Mouse (Mus musculus) embryonic facial prominence, embryonic 10.5 days (tissue): Measurements from ENCODE around the gene Mip. TPM values are rescaled to one million over a fixed set of nuclear protein-coding genes. Genes with fewer than 3 reads are reported as not detected.
"Not testable (repeated sequence)": the region's sequence is repeated elsewhere in the genome, so short reads cannot be mapped to it uniquely, and the experiment has no call there.

Source experiments
- DNase-seq: peaks from one replicate; pipeline ENCODE4 v3.0.0-alpha.2; 2017; ENCODE audit warnings: low spot score
- H3K27ac ChIP-seq: fragments of 300-500 bp; sonication (generic); replicated peaks from 2 replicates; pipeline ENCODE4 v1.5.1; 2016; ENCODE audit warnings: mild to moderate bottlenecking
- H3K27me3 ChIP-seq: fragments of 300-500 bp; sonication (generic); replicated peaks from 2 replicates; pipeline ENCODE4 v1.6.1; 2016; ENCODE audit warnings: low read depth, mild to moderate bottlenecking; ENCODE audit not compliant: poor library complexity, severe bottlenecking
- H3K36me3 ChIP-seq: fragments of 300-500 bp; sonication (generic); replicated peaks from 2 replicates; pipeline ENCODE4 v1.6.1; 2016; ENCODE audit warnings: mild to moderate bottlenecking, moderate library complexity
- H3K4me1 ChIP-seq: fragments of 300-500 bp; sonication (generic); 2 replicates; pipeline ENCODE4 v1.6.1; 2016
- H3K4me3 ChIP-seq: fragments of 300-500 bp; sonication (generic); 2 replicates; pipeline ENCODE4 v1.5.1; 2016; ENCODE audit warnings: mild to moderate bottlenecking, moderate library complexity
- H3K9me3 ChIP-seq: fragments of 300-500 bp; sonication (generic); 2 replicates; pipeline ENCODE4 v1.6.1; 2016; ENCODE audit warnings: mild to moderate bottlenecking
- WGBS: fragments of 180-500 bp; shearing (Covaris S2); methylation state at CpG from one replicate; pipeline ENCODE4 v1.1.7; 2016; 5-methylcytosine and 5-hydroxymethylcytosine counted together
- polyA plus RNA-seq: library from polyadenylated mRNA; unstranded; fragments of >200 nt; fragmentation: Nextera tagmentation; extraction: Ambion mirVana; gene quantifications from 2 replicates; pipeline ENCODE4 v1.2.1, GENCODE M21; 2016

The Mip gene
- polyA plus RNA-seq, 1 experiment from 2014 or later = not detected

DNA sequence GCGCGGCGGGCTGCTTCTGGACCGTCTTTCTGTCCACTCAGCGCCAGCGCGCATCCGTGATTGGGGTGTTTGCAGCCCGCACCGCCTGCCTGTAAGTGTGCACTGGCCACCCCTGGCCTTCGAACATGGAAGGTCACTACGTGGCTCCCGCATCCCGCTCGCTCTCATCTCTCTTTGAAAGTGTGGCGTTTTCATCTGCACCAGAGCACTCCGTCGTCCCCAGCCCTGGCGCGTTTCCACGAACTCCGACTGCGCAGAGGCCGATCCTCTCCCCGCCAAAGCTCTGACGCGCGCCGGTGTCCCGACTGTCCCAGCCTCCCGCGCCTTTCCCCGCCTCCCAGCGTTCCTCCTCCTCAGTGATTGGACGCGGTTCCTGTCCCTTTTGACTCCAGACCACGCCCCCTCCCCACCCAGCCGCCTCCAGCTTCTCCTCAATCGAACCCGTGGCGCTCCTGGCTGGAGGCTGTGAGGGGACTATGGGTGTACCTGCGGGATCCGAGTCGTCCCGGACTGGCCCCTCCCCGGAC, 31.6 kb upstream of the Mip start, which contains the start of gene Gls2:
Gene Gls2, plus strand, starts transcription at position 434 of the 527 bp plus-strand sequence.
- DNase-seq = peak; percentile 99
- WGBS = under 1% methylated on average over 46 of the region's 46 CpGs
- H3K4me3 ChIP-seq = peak within 1 kb of the TSS; percentile 82
- peaks cover 42% of the 10 kb centered on the region for H3K27me3 ChIP-seq
- H3K27ac ChIP-seq = peak within 1 kb of the TSS; percentile 82
- H3K9me3 ChIP-seq = no peaks in the 10 kb centered on the region
- H3K36me3 ChIP-seq = no peaks in the 10 kb centered on the region
- peaks cover 16% of the 10 kb centered on the region for H3K4me1 ChIP-seq

DNA sequence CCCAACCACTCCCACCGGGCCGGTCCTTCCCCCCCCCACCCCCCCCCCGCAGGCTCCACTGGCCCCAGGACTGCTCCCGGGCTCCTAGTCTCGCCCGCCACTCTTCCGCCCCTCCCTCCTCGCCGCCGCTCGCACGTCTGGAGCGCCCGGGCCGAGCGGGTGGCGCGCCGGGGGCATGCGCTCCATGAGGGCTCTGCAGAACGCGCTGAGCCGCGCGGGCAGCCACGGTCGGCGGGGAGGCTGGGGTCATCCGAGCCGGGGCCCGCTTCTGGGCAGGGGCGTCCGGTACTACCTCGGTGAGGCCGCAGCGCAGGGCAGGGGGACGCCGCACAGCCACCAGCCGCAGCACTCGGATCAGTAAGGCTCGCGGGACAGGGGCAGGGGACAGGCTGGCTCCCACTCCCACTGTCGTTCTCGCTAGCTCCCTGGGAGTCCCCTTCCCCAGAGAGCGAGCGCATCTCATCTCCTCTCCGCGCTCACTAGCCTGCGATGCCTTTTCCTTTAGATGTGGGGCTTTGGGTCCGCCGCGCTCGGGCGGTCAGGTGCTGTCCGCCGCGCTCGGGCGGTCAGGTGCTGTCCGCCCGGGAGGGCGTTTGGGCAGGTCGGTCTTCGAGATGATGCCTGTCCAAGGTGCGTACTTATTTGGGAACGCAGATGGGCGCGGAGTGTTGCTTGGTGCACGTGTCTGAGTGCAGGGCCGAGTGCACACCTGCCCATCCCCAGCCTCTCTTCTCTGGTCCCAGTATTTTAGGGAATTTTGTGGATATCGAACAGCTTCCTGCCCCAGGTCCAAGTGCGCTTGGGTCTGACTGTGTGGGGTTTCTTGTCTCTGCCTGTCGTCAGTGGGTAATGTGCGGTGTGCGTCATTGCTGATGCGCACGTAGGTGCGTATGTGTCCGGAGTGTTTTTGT, 30.8 kb upstream of the Mip start:
- Histone ChIP-seq H3K27ac (peak overlapping the region; percentile 82), H3K36me3 (no peaks in the 10 kb centered on the region), H3K4me3 (peak overlapping the region; percentile 82), H3K27me3 (peaks cover 44% of the 10 kb centered on the region), H3K4me1 (peaks cover 16% of the 10 kb centered on the region), H3K9me3 (no peaks in the 10 kb centered on the region)
- DNase-seq = no peak
- WGBS = under 1% methylated on average over 79 of the region's 79 CpGs

DNA sequence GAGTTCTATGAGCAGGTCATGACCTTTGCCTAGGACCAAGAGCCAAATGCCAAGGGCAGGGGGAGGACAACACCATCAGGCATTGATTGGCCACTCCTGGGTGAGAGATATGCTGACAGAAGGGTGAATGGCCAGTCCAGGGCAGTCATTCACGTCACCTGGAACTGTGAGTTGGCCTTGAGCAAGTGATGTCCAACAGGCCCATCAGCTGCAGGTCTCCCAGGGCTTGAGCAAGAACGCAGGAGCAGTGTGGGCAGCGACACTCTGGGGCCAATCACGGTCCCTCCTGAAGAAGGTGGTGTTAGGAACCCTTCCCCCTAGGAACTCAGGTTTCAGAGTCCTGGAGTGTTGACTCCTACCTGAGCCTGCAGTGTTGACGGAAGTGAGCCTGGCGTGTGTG, 23.8 kb upstream of the Mip start:
- Histone ChIP-seq H3K27ac (no peak overlapping the region), H3K36me3 (peaks cover 8% of the 10 kb centered on the region), H3K4me3 (no peak overlapping the region), H3K4me1 (peaks cover 8% of the 10 kb centered on the region; the same call in 1 of the 2 replicates), H3K9me3 (no peaks in the 10 kb centered on the region), H3K27me3 (peaks cover 11% of the 10 kb centered on the region)
- DNase-seq = no peak
- WGBS = 63% methylated on average over 6 of the region's 6 CpGs

DNA sequence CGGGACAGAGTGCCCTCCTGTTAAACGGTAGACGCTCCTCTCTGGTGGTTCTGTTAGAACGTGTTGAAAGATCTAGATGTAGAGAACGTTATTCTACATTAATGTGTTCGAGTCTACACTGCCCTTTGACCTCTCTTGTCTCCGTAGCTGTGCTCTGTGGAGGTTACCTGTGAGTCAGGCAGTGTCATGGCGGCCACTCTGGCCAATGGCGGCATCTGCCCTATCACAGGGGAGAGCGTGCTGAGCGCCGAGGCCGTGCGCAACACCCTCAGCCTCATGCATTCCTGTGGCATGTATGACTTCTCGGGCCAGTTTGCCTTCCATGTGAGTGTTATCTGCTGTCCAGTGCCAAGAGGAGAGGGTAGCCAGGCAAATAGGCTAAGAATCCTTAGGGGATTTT, 20.7 kb upstream of the Mip start:
- peaks cover 30% of the 10 kb centered on the region for H3K36me3 ChIP-seq
- WGBS = 90% methylated on average over 15 of the region's 15 CpGs
- peaks cover 8% of the 10 kb centered on the region; the same call in 1 of the 2 replicates for H3K4me1 ChIP-seq
- no peak overlapping the region for H3K27ac ChIP-seq
- DNase-seq = no peak
- no peaks in the 10 kb centered on the region for H3K9me3 ChIP-seq
- H3K27me3 ChIP-seq = no peaks in the 10 kb centered on the region
- H3K4me3 ChIP-seq = no peak overlapping the region

DNA sequence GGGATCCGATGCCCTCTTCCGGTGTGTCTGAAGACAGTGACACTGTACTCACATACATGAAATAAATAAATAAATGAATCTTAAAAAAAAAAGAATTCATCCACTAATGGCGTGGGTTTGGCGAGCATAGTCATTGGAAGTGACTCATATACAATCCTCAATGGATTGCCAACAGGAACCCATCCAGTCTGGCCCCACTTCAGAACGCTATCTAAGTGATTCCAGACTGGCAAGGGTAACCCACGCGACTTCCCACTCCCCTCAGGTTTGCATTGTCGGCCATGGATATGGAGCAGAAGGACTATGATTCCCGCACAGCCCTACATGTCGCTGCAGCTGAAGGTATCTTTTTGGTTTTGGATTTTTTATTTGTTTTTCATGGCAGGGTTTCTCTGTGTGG, 17.3 kb upstream of the Mip start:
- WGBS = 94% methylated on average over 10 of the region's 10 CpGs
- Histone ChIP-seq H3K27me3 (peaks cover 4% of the 10 kb centered on the region), H3K36me3 (peaks cover 35% of the 10 kb centered on the region), H3K4me3 (no peak overlapping the region), H3K27ac (no peak overlapping the region), H3K9me3 (no peaks in the 10 kb centered on the region), H3K4me1 (peaks cover 17% of the 10 kb centered on the region)
- DNase-seq = no peak

DNA sequence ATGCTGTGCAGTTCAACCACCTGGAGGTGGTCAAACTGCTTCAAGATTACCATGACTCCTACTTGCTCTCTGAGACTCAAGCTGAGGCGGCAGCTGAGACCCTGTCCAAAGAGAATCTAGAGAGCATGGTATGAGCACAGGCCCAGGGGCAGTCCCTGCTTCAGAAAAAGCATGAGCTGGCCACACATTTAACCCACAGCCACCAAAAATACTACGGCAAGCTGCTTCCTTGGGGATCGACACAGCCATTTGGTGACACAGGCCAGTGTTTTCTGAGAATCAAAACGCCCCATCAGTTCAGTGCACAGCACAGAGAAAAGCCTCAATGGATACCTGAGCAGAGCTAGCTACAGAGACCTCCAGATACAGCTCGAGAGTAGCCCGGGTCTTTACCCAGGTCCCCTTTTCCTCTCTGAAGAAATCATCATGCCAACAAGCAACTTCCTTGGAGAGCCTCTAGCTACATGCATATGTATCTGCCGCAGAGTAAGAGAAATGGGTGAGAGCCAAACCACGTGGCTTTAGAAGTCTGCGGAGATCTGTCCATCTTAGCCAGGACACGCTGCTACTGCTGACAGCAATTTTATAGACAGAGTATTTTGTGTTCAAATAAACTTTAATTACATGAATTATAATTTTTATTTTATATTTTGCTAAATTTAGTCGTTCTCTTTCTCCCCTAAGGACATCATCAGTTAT, 16.2 kb upstream of the Mip start:
- no peak for DNase-seq
- Histone ChIP-seq H3K4me3 (peak overlapping the region; percentile 18; the same call in 1 of the 2 replicates), H3K27ac (no peak overlapping the region), H3K36me3 (peaks cover 35% of the 10 kb centered on the region), H3K27me3 (peaks cover 14% of the 10 kb centered on the region), H3K9me3 (no peaks in the 10 kb centered on the region), H3K4me1 (peaks cover 18% of the 10 kb centered on the region)
- 95% methylated on average over 11 of the region's 11 CpGs for WGBS

DNA sequence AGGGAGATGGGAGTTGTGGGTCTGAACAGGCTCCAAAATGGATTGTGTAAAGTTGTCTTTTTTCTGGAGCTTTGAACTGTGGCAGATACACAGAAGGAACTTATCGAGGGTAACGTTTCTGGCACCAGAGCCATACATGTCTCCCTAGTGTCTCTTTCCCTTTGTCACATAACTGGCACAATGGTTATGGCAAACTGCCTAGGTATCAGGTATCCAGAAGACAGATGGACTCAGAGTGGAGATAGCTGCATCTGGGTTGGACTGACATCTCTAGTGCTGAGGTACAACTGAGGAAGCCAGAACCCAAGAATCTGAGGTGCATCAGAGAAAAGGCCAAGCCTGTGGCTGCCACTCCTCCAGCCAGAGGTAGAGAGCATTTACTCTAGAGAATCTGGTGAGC, 15.5 kb upstream of the Mip start:
- H3K27me3 ChIP-seq = peaks cover 20% of the 10 kb centered on the region
- H3K9me3 ChIP-seq = no peaks in the 10 kb centered on the region
- H3K27ac ChIP-seq = no peak overlapping the region
- 88% methylated on average over 2 of the region's 2 CpGs for WGBS
- H3K4me1 ChIP-seq = peaks cover 18% of the 10 kb centered on the region
- peaks cover 35% of the 10 kb centered on the region for H3K36me3 ChIP-seq
- H3K4me3 ChIP-seq = peak overlapping the region; percentile 80
- DNase-seq = no peak

DNA sequence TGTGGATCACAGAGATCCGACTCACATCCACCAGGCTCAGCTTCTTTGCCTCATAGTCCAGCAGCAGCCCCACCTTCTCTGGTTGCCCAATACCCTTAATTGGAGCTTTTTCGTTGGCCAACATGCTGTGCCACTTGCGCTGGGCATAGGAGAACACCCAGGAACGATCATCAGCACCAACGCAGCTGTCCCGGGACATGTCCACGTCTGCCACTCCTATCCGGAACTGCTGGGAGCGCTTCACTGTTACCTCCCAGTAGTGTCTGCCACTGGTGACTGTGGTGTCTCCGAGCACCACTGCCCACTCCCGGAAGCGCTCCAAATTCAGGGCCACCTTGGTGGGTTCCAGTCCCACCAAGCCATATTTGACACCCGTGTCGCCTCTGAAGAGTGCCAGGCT, 14.7 kb upstream of the Mip start:
- Histone ChIP-seq H3K4me1 (peaks cover 18% of the 10 kb centered on the region), H3K27ac (peak overlapping the region; percentile 78), H3K27me3 (peaks cover 20% of the 10 kb centered on the region), H3K36me3 (peaks cover 35% of the 10 kb centered on the region), H3K9me3 (no peaks in the 10 kb centered on the region), H3K4me3 (peak overlapping the region; percentile 80)
- peak; percentile 15 for DNase-seq
- WGBS = 34% methylated on average over 14 of the region's 14 CpGs

DNA sequence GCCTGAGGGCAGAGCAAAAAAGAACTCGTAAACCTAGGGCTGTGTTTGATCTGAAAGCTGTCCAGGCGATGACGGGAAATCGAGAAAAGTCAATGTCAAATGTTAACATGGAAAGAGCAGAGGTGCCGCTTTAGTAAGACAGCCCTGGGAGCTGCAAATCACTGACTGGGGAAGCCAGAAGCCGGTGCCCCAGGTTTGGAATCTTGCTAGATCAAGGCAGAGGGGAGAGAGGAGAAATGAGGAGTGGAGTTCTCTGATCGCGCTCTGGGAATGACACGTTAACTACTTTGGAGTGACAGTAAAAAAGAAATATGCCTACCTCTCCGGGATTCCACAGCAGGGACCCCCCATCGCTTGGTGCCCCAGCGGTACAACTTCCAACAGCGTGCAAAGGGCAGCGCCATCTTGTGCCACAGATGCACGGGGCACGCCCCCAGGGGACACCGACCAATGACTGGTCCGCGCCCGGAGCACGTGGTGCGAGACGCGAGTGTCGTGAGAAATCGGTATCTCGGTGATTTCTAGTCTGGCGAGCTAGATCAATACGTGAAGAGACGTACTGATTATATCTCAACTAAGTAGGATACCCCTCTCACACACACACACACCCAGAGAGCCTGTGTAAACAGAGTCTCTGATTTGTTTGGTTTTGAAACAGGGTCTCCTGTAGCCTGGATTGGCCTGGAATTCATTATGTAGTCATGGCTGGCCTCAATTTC, 14.1 kb upstream of the Mip start, which contains the start of gene Spryd4:
Gene Spryd4, minus strand, starts transcription at position 418 of the 719 bp plus-strand sequence.
- Histone ChIP-seq H3K4me1 (peaks cover 18% of the 10 kb centered on the region), H3K27ac (peak within 1 kb of the TSS; percentile 78), H3K9me3 (no peaks in the 10 kb centered on the region), H3K4me3 (peak within 1 kb of the TSS; percentile 80), H3K36me3 (peaks cover 29% of the 10 kb centered on the region), H3K27me3 (peaks cover 20% of the 10 kb centered on the region)
- peak; percentile 95 for DNase-seq
- under 1% methylated on average over 30 of the region's 30 CpGs for WGBS

DNA sequence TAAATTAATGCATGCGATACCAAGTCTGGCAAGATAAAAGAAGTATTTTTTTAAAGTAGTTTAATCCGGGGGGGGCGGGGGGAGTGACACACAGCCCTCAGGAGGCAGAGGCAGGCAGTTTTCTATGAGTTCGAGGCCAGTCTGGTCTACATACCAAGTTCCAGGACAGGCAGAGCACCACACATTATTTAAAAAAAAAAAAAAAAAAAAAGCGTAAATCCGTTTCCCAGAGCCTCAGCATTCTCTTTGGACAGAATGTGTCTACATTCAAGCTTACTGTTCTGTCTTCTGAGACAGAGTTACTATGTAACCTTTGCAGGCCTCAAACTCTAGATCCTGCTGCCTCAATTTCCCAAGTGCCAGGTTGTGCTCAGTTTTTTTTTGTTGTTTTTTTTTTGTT, 13.5 kb upstream of the Mip start:
- H3K36me3 ChIP-seq = peaks cover 24% of the 10 kb centered on the region
- H3K4me1 ChIP-seq = peaks cover 18% of the 10 kb centered on the region
- H3K9me3 ChIP-seq = no peaks in the 10 kb centered on the region
- no peak for DNase-seq
- peak overlapping the region; percentile 78 for H3K27ac ChIP-seq
- H3K27me3 ChIP-seq = peaks cover 20% of the 10 kb centered on the region
- 48% methylated on average over 6 of the region's 6 CpGs for WGBS
- H3K4me3 ChIP-seq = peak overlapping the region; percentile 80

DNA sequence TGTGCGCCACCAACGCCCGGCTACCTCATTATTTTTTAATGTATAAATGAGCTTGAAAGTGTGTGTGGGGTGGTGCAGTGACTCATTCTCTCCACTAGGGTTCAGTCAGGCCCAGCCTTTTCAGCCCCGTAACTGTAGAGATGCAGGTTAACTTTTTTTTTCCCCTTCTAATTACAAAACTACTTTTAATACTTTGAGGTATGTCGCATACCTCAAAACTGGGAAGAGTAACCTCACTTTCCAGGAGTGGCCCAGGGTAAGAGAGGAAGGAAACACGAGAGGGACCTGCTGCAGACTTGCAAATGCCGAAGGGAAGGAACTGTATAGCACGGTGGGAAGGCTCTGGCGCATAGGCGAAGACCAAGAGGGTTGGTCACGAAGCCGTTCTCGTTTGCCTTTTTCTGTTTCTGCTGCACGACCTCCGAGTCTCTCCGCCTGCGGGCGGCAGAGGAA, 12.7 kb upstream of the Mip start:
- Histone ChIP-seq H3K9me3 (no peaks in the 10 kb centered on the region), H3K36me3 (peaks cover 20% of the 10 kb centered on the region), H3K4me1 (peaks cover 18% of the 10 kb centered on the region), H3K27ac (no peak overlapping the region), H3K4me3 (peak overlapping the region; percentile 52), H3K27me3 (peaks cover 20% of the 10 kb centered on the region)
- WGBS = 3% methylated on average over 18 of the region's 18 CpGs
- peak; percentile 69 for DNase-seq

DNA sequence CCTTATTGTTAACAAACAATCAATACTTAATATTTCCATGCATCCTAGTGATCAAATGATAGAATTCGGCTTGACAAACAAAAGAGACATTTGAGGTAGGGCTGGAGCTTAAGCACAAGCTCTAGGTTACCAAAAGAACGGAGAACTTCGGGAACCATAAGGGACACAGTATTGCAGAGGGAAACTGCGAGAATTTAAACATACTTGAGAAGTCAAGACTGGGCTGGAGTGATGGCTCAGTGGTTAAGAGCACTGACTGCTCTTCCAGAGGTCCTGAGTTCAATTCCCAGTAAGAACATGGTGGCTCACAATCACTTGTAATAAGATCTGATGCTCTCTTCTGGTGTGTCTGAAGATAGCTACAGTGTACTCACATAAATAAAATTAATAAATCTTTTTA, 11.5 kb upstream of the Mip start:
- Histone ChIP-seq H3K4me1 (peaks cover 18% of the 10 kb centered on the region), H3K27me3 (peaks cover 20% of the 10 kb centered on the region), H3K36me3 (peaks cover 12% of the 10 kb centered on the region)
- H3K4me3 ChIP-seq, H3K9me3 ChIP-seq, DNase-seq, H3K27ac ChIP-seq: not testable (repeated sequence)
- WGBS = 91% methylated on average over 4 of the region's 4 CpGs
